Mouse (Mus musculus) neural tube, embryonic 13.5 days (tissue): ENCODE results near the gene Fam160a1. TPM values are rescaled to one million over a fixed set of nuclear protein-coding genes. Genes with fewer than 3 reads are reported as not detected.

ENCODE experiments used
- ATAC-seq: fragments of 200-750 bp; cut with Nextera tagmentation; 2 replicates; pipeline ENCODE4 v1.8.0; 2017; ENCODE audit warnings: low read depth, mild to moderate bottlenecking, moderate TSS enrichment, moderate library complexity
- H3K27ac ChIP-seq: fragments of 300-500 bp; sonication (generic); replicated peaks from 2 replicates; pipeline ENCODE4 v1.5.1; 2015; ENCODE audit warnings: moderate library complexity, mild to moderate bottlenecking, inconsistent platforms
- H3K27me3 ChIP-seq: fragments of 300-500 bp; sonication (generic); 2 replicates; pipeline ENCODE4 v1.6.1; 2015; ENCODE audit warnings: mild to moderate bottlenecking, inconsistent platforms
- H3K36me3 ChIP-seq: fragments of 300-500 bp; sonication (generic); 2 replicates; pipeline ENCODE4 v1.6.1; 2015; ENCODE audit warnings: mild to moderate bottlenecking, inconsistent platforms
- H3K4me1 ChIP-seq: fragments of 300-500 bp; sonication (generic); replicated peaks from 2 replicates; pipeline ENCODE4 v1.6.1; 2015; ENCODE audit warnings: inconsistent platforms
- H3K4me2 ChIP-seq: fragments of 300-500 bp; sonication (generic); 2 replicates; pipeline ENCODE4 v1.6.1; 2015; ENCODE audit warnings: inconsistent platforms, mild to moderate bottlenecking, moderate library complexity
- H3K4me3 ChIP-seq: fragments of 300-500 bp; sonication (generic); 2 replicates; pipeline ENCODE4 v1.5.1; 2015; ENCODE audit warnings: mild to moderate bottlenecking, inconsistent platforms
- H3K9ac ChIP-seq: fragments of 300-500 bp; sonication (generic); 2 replicates; pipeline ENCODE4 v1.6.1; 2015; ENCODE audit warnings: moderate library complexity, mild to moderate bottlenecking, inconsistent platforms
- H3K9me3 ChIP-seq: fragments of 300-500 bp; sonication (generic); 2 replicates; pipeline ENCODE4 v1.6.1; 2016; ENCODE audit warnings: inconsistent platforms
- WGBS: fragments of 180-500 bp; shearing (Covaris S2); methylation state at CpG from one replicate; pipeline ENCODE4 v1.1.7; 2015; 5-methylcytosine and 5-hydroxymethylcytosine counted together
- polyA plus RNA-seq: library from polyadenylated mRNA; unstranded; fragments of >200 nt; fragmentation: Nextera tagmentation; extraction: Ambion mirVana; gene quantifications from 2 replicates; pipeline ENCODE4 v1.2.1, GENCODE M21; 2015

Gene Fam160a1
- polyA plus RNA-seq, 1 experiment from 2014 or later, result 0.21 TPM

GRCm38 (mm10) chr3:85635591-85635990 is 181.5 kb downstream of the Fam160a1 start:
- no peak overlapping the region for H3K27ac ChIP-seq
- H3K9ac ChIP-seq, result no peak overlapping the region
- H3K4me1 ChIP-seq, result no peaks in the 10 kb centered on the region
- no peaks in the 10 kb centered on the region for H3K9me3 ChIP-seq
- 92% methylated on average over 2 of the region's 2 CpGs for WGBS
- no peaks in the 10 kb centered on the region for H3K36me3 ChIP-seq
- no peak overlapping the region for H3K4me3 ChIP-seq
- no peak for ATAC-seq
- no peaks in the 10 kb centered on the region for H3K27me3 ChIP-seq
- no peak overlapping the region for H3K4me2 ChIP-seq

- Histone ChIP-seq H3K4me2 (no peak overlapping the region), H3K27me3 (no peaks in the 10 kb centered on the region), H3K27ac (no peak overlapping the region), H3K36me3 (no peaks in the 10 kb centered on the region), H3K4me1 (no peaks in the 10 kb centered on the region), H3K4me3 (no peak overlapping the region), H3K9me3 (no peaks in the 10 kb centered on the region), H3K9ac (no peak overlapping the region)
- WGBS, result 72% methylated on average over 2 of the region's 2 CpGs
- ATAC-seq, result no peak
Observed at GRCm38 (mm10) chr3:85635126-85635419, 182.0 kb downstream of the Fam160a1 start.

- no peak overlapping the region for H3K4me2 ChIP-seq
- no peaks in the 10 kb centered on the region for H3K27me3 ChIP-seq
- no peaks in the 10 kb centered on the region for H3K9me3 ChIP-seq
- no peaks in the 10 kb centered on the region for H3K4me1 ChIP-seq
- H3K9ac ChIP-seq, result no peak overlapping the region
- no peaks in the 10 kb centered on the region for H3K36me3 ChIP-seq
- 70% methylated on average over 8 of the region's 8 CpGs for WGBS
- H3K4me3 ChIP-seq, result no peak overlapping the region
- H3K27ac ChIP-seq, result no peak overlapping the region
- no peak for ATAC-seq
Observed at GRCm38 (mm10) chr3:85634389-85635125, 182.5 kb downstream of the Fam160a1 start.

- H3K4me2 ChIP-seq, result no peak overlapping the region
- no peak for ATAC-seq
- no peak overlapping the region for H3K4me3 ChIP-seq
- no peak overlapping the region for H3K9ac ChIP-seq
- no peaks in the 10 kb centered on the region for H3K4me1 ChIP-seq
- no peaks in the 10 kb centered on the region for H3K9me3 ChIP-seq
- no peaks in the 10 kb centered on the region for H3K27me3 ChIP-seq
- 94% methylated on average over 2 of the region's 2 CpGs for WGBS
- H3K27ac ChIP-seq, result no peak overlapping the region
- H3K36me3 ChIP-seq, result no peaks in the 10 kb centered on the region
Observed at GRCm38 (mm10) chr3:85633733-85634132, 183.4 kb downstream of the Fam160a1 start.

GRCm38 (mm10) chr3:85629895-85630510 is 187.1 kb downstream of the Fam160a1 start:
- no peaks in the 10 kb centered on the region for H3K4me1 ChIP-seq
- no peak overlapping the region for H3K4me2 ChIP-seq
- H3K27me3 ChIP-seq, result no peaks in the 10 kb centered on the region
- H3K4me3 ChIP-seq, result no peak overlapping the region
- no peaks in the 10 kb centered on the region for H3K36me3 ChIP-seq
- ATAC-seq, result no peak
- H3K9me3 ChIP-seq, result no peaks in the 10 kb centered on the region
- H3K9ac ChIP-seq, result no peak overlapping the region
- WGBS, result 98% methylated on average over 4 of the region's 4 CpGs
- no peak overlapping the region for H3K27ac ChIP-seq

- Histone ChIP-seq H3K9me3 (no peaks in the 10 kb centered on the region), H3K27me3 (no peaks in the 10 kb centered on the region), H3K4me1 (no peaks in the 10 kb centered on the region), H3K4me2 (no peak overlapping the region), H3K9ac (no peak overlapping the region), H3K36me3 (peaks cover 29% of the 10 kb centered on the region), H3K4me3 (no peak overlapping the region), H3K27ac (no peak overlapping the region)
- no peak for ATAC-seq
- 100% methylated on average over 1 of the region's 1 CpGs for WGBS
Observed at GRCm38 (mm10) chr3:85619751-85620150, 197.3 kb downstream of the Fam160a1 start.

- 90% methylated on average over 5 of the region's 5 CpGs for WGBS
- H3K4me1 ChIP-seq, result no peaks in the 10 kb centered on the region
- no peak for ATAC-seq
- H3K27ac ChIP-seq, result no peak overlapping the region
- H3K9me3 ChIP-seq, result no peaks in the 10 kb centered on the region
- no peak overlapping the region for H3K4me3 ChIP-seq
- H3K4me2 ChIP-seq, result no peak overlapping the region
- no peaks in the 10 kb centered on the region for H3K27me3 ChIP-seq
- no peak overlapping the region for H3K9ac ChIP-seq
- peaks cover 29% of the 10 kb centered on the region for H3K36me3 ChIP-seq
Observed at GRCm38 (mm10) chr3:85619345-85619744, 197.7 kb downstream of the Fam160a1 start.

- Histone ChIP-seq H3K36me3 (peaks cover 29% of the 10 kb centered on the region), H3K9ac (no peak overlapping the region), H3K4me1 (no peaks in the 10 kb centered on the region), H3K9me3 (no peaks in the 10 kb centered on the region), H3K27ac (no peak overlapping the region), H3K27me3 (no peaks in the 10 kb centered on the region), H3K4me3 (no peak overlapping the region), H3K4me2 (no peak overlapping the region)
- 85% methylated on average over 6 of the region's 6 CpGs for WGBS
- ATAC-seq, result no peak
Observed at GRCm38 (mm10) chr3:85618885-85619284, 198.2 kb downstream of the Fam160a1 start.

- WGBS, result 98% methylated on average over 1 of the region's 1 CpGs
- no peak overlapping the region for H3K4me2 ChIP-seq
- H3K27me3 ChIP-seq, result no peaks in the 10 kb centered on the region
- H3K4me1 ChIP-seq, result no peaks in the 10 kb centered on the region
- H3K9me3 ChIP-seq, result no peaks in the 10 kb centered on the region
- H3K36me3 ChIP-seq, result peaks cover 24% of the 10 kb centered on the region
- no peak overlapping the region for H3K27ac ChIP-seq
- H3K9ac ChIP-seq, result no peak overlapping the region
- no peak overlapping the region for H3K4me3 ChIP-seq
- ATAC-seq, result no peak
Observed at GRCm38 (mm10) chr3:85616389-85616788, 200.7 kb downstream of the Fam160a1 start.

Other genes with a start within 250 kb of the Fam160a1 start
- gene Gatb, start 243.2 kb downstream of the Fam160a1 start, polyA plus RNA-seq, result 18.4 and 19.9 TPM in 2 replicates
- gene Glt28d2, start 70.2 kb upstream of the Fam160a1 start, polyA plus RNA-seq, result 0.18 and 0.25 TPM in 2 replicates
- gene Gm37240, start 70.2 kb upstream of the Fam160a1 start, polyA plus RNA-seq, result 0.44 TPM in 1 of 2 replicates, not detected in the other
- gene Sh3d19, start 153.8 kb upstream of the Fam160a1 start, polyA plus RNA-seq, result 8.6 and 11.3 TPM in 2 replicates
- gene Prss48, start 185.2 kb upstream of the Fam160a1 start, polyA plus RNA-seq, result not detected in 2 replicates